Mouse (Mus musculus): ENCODE results near the gene Klhl21.
"Not testable (repeated sequence)": the region's sequence is repeated elsewhere in the genome, so short reads cannot be mapped to it uniquely, and the experiment has no call there.

Gene Klhl21

GRCm38 (mm10) chr4:152026751-152027508, 18.3 kb downstream of the Klhl21 start:
- DNase-seq: peak; percentile 39

GRCm38 (mm10) chr4:152027524-152027923, 18.9 kb downstream of the Klhl21 start, which contains the start of gene Zbtb48:
Gene Zbtb48 (minus strand): TSS chr4:152027671.
- DNase-seq: peak; percentile 100

- no peak for DNase-seq
Measured at GRCm38 (mm10) chr4:152028456-152028855, 19.9 kb downstream of the Klhl21 start.

GRCm38 (mm10) chr4:152029087-152029486, 20.5 kb downstream of the Klhl21 start:
- peak; percentile 2 for DNase-seq

- peak; percentile 14 for DNase-seq
Measured at GRCm38 (mm10) chr4:152029997-152030396, 21.4 kb downstream of the Klhl21 start.

- no peak for DNase-seq
Measured at GRCm38 (mm10) chr4:152032922-152033321, 24.3 kb downstream of the Klhl21 start.

GRCm38 (mm10) chr4:152036464-152036863, 27.9 kb downstream of the Klhl21 start:
- DNase-seq: not testable (repeated sequence)

- DNase-seq: no peak
Measured at GRCm38 (mm10) chr4:152038225-152038984, 29.8 kb downstream of the Klhl21 start, which contains the start of gene Tas1r1. Gene Tas1r1 (minus strand): TSS chr4:152038568.

- DNase-seq: peak; percentile 95
Measured at GRCm38 (mm10) chr4:152038985-152039830, 30.6 kb downstream of the Klhl21 start, which contains the start of gene Nol9. Gene Nol9 (plus strand): TSS chr4:152039321.

GRCm38 (mm10) chr4:152039831-152040310, 31.3 kb downstream of the Klhl21 start:
- DNase-seq: peak; percentile 17

- no peak for DNase-seq
Measured at GRCm38 (mm10) chr4:152041924-152042641, 33.5 kb downstream of the Klhl21 start.

- no peak for DNase-seq
Measured at GRCm38 (mm10) chr4:152043171-152043570, 34.6 kb downstream of the Klhl21 start.

- no peak for DNase-seq
Measured at GRCm38 (mm10) chr4:152044609-152045008, 36.0 kb downstream of the Klhl21 start.

- DNase-seq: no peak
Measured at GRCm38 (mm10) chr4:152062390-152063110, 53.9 kb downstream of the Klhl21 start.

GRCm38 (mm10) chr4:152067280-152067679, 58.7 kb downstream of the Klhl21 start:
- no peak for DNase-seq
